Mouse (Mus musculus) kidney, postnatal 14 days (tissue): ENCODE measurements at regions not wholly inside any gene's neighbourhood (a gene's known extent, or its start where the extent isn't known, plus 50 kb on each side); places are given as distances from the start of the nearest gene placed in this dataset.

Source experiments
- DNase-seq: peaks from one replicate; pipeline ENCODE4 v3.0.0; 2022; ENCODE audit warnings: mixed read lengths

- DNase-seq: peak; percentile 2
These were observed 644.5 kb downstream of the Pkhd1 start for GRCm38 (mm10) chr1:19973364-19973763.

- no peak for DNase-seq
These were observed 643.9 kb downstream of the Pkhd1 start for GRCm38 (mm10) chr1:19973981-19974380.

GRCm38 (mm10) chr1:19975436-19975835 is 642.4 kb downstream of the Pkhd1 start:
- DNase-seq: no peak

GRCm38 (mm10) chr1:19981189-19981588 is 636.7 kb downstream of the Pkhd1 start:
- no peak for DNase-seq

GRCm38 (mm10) chr1:19982791-19983190 is 635.1 kb downstream of the Pkhd1 start:
- no peak for DNase-seq

- DNase-seq: no peak
These were observed 634.4 kb downstream of the Pkhd1 start for GRCm38 (mm10) chr1:19983504-19983903.

GRCm38 (mm10) chr1:19989921-19990320 is 627.9 kb downstream of the Pkhd1 start:
- no peak for DNase-seq
